Mouse (Mus musculus) thymus, postnatal 36 days (tissue): ENCODE data around the gene Capn13.
"Not testable (repeated sequence)": the region's sequence is repeated elsewhere in the genome, so short reads cannot be mapped to it uniquely, and the experiment has no call there.

Experiments used
- DNase-seq, 2 experiments: peaks; one replicate each; pipeline ENCODE4 v3.0.0; 2022; ENCODE audit warnings: mixed read lengths in 2 of 2

Capn13 gene

DNA sequence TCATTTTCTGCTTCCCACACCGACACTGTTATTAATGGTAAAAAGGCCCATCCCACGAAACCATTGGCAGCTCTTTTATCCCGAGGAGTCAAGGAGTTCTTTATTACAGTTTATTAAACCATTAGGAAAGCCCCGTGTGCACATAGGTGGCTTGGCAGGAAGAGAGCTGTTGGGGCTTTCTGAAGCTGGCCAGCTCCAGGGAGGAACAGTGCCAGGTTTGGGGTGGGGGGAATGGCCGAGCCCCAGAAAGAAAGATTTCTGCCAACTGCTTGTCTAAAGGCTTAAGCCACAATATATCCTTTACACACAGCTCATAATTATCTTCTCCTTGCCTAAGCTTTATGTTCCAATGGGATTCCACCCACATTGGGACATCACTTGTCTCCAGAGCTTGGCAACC lies 71.6 kb downstream of the Capn13 start:
- DNase-seq: no peak

DNA sequence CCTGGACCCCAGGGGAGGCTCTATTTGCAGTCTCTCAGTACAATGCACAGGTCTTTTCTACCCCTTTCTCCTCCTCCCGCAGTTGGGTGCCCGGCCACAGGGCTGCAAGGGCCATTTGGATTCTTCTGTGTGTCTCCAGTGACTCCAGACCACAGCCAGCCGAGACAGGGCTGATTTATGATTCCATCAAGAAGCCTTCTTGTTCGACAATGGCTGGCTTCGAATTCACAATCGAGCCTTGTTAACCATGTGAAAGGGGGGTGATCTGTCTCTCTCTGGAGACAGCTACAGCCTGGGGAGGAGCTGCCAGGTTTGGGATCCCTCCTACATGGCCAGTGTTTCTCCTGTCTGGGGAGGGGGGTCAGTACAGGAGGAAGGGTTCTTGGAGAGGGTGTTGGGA lies 75.4 kb downstream of the Capn13 start:
- DNase-seq: no peak

DNA sequence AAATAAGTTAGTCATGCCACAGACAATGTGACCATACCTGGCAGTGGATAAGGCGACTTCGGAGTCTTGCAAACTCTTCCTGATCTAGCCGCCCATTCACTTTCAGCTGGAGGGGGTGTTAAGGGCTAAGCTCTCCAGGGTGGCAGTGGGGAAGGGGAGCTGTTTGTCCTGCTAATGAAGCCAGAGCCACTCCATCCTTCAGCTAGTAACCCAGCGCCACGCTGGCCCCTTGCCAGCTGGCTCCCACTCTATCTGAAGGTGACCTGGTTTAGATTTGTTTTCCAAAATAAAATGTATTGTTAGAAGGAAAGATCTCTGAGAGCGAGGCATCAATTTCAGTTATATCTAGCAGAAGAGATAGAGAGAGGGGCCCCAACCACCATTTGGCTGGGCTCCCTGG lies 75.9 kb downstream of the Capn13 start:
- no peak for DNase-seq

DNA sequence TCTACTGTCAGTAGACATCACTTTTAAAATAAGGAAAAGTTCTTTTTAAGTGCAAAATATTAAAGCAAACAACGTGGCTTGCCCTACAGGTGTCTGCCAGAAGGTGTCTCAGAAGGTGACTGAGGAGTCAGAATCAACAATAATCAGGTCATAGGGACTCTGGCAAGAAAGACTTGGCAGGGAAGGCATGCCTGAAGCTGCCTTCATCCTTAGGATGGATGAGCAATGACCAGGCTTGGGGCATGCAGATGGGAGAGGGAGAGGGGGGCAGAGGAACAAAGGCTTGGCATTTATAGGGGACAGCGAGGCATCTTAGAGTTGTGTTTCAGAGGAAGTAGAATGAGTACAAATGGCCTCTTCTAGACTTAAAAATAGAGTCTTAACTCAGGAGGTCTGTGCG lies 76.7 kb downstream of the Capn13 start:
- no peak for DNase-seq

DNA sequence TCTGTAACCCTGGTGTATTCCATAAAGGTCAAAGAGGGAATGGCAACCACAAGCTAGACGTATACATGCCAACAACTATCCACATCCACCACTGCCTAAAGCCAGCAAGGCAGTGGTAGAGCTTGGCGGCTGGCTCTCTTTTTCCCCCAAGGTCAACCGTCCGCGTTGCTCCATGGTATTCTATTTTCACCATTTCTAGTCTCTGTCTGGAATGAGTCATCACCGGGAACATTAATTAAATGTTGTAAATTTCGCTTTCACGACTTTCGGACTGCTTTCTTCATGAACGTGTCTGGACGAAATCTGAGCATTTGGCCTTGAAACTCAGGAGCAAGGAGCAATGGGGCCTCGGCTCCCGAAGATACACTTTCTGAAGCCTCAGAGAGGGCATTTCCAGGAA lies 85.9 kb downstream of the Capn13 start:
- no peak for DNase-seq

DNA sequence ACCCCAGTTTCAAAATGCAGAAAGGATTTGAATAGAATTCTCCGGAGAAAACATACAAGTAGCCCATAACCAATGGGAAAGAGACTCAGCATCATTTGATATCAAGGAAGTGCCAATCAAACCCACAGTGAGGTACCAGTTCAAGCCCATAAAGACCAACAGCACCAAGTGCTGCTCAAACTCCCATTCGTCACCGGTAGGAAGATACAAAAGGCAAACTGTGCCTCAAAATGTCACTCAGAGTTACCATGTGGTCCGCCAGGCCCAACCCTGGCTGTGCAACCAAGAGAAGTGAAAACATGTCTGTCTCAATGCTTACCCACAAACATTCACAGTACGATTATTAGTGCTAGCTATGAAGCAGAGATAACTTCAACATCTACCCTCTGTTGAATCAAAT lies 89.2 kb downstream of the Capn13 start:
- no peak for DNase-seq

DNA sequence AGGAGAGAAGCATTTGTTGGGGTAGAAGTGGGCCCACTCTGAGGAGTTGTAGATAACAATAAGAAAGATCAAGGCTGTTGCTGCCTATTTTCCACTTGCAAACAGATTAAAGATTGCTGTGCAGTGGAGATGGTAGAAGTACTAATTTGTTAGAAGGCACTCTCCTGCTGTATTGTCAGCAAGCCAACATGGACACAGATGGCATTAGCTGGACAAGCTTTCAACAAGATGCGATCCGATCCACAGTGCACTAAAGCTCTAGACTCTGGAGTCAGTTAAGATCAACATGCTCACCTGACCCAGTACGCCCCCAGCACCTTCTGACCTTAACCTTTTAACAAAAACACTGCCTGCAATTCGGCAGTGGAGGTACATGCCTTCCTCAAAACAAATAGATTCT lies 92.0 kb downstream of the Capn13 start:
- no peak for DNase-seq

DNA sequence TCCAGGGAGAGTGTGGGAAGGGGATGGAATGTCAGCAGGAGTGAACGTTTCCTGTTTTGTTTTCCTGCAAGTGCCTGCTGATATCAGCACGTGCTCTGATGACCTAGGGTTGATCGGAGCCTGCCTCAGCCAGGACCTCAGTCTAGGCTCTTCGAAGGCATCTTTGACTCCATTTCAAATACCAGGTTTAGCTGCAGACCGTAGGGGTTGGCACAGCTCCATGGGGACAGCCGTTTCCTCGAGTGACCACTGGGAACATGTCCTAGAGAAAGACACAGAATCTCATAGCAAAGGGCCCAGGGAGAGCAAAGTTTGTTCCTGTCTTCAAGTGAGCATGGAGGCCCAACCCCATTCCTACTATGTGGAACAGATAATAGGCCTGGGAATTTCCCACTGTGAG lies 94.0 kb downstream of the Capn13 start:
- no peak for DNase-seq

DNA sequence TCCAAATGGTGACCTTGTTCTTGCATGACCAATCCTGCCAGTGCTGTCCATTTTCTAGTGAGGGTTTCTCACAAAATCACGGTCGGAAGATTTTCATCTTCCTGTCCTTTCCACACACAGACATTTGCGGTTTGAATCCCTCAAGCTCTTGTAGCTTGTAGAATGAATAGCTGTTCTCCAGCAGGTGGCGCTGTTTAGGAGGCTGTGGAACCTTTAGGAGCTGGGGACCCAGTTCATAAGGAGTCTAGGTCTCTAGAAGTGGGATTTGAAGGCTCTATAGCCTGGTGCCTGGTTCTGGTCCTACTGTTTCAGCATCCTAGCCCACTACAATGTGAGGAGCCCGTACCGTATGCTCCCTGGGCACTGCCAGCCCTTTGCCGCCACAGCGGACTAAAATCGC lies 95.0 kb downstream of the Capn13 start:
- DNase-seq: peak; percentile 33 to 34

DNA sequence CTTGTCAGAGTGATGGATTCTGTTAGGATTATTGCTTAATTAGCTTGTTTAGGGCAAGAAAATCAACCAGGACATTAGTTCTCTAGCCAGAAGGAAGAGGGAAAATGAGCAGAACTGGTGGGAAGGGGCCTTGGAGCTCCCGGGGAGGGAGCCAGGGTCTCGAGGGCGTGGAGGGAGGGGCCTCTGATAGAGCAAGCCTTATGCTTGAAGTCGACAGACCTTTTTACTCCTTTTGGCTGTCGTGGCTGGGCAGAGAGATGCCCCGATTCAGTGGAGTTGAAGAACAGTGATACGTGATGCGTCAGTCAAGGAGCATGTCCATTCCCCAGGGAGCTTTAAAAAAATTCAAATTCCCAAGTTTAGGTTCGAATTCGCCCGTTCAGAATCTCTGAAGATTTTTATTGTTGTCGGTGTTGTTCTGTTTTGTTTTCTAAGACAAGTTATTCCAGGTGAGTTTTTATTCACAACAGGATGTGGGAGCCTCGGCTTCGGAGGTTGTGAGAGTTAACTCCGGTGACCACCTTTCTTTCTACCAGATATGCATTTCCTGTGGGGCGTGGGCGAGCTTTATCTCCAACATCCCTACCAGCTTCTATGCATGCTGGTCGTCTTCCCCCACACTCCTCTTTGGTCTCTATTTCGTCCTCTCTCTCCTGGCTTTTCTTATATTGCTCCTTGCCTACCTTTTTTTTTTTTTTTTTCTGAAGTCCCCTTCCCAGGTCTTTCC lies 96.4 kb downstream of the Capn13 start:
- peak; percentile 26 to 50 for DNase-seq

DNA sequence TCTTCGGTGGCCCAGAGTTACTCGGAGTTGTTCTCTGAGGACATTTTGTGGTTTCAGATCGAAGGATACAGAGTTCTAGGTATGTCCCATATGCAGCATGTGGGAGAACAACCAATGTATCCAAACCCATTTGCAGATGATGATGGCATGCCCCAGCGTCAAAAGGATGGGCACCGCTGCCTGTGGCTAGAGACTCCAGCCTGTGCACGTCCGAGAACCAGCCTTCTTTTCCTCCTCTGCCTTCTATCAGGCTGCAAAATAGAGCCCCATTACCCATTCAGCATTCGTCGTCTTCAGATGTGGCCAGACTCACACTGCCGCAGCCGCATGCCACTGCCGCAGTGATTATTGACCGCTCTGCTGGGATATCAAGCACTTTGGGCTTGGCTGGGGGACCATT lies 97.0 kb downstream of the Capn13 start:
- no peak for DNase-seq

DNA sequence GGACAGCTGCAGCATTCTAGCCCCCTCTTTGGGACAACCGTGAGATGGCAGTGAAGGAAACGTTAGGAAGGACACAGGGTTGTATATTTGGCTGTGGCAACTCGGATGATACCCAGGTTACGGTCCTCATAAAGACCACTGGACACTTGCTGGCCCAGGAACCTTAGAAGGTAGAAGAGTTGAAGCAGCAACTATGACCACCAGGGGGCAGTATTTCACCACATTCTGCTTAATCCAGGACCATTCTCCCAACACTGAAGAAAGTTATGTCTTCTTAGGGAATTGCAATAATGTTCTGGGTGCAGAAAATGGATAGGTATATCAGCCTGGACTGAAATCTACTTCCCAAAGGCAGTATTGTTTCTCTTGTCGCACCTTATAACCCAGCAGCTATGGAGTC lies 97.4 kb downstream of the Capn13 start:
- peak; percentile 42 to 53 for DNase-seq

DNA sequence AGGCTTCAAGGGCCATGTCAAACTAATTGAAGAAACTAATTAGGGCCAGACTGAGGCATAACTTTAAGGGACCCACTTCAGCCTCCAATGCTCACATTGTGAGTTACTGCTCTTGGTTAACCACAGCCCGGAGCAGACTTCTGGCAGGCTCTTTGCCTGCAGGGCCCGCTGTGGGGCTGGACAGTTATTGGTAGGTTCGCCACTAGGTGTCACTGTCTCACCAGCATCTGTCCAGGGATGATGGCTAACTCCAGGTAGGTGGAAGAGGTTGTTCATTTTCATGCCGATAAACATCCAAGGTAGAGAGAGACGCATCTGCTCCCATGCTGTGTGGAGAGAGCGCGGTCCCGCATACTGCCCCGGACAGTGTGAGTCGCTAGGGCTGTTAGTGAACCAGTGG lies 98.6 kb downstream of the Capn13 start:
- DNase-seq: peak; percentile 81

DNA sequence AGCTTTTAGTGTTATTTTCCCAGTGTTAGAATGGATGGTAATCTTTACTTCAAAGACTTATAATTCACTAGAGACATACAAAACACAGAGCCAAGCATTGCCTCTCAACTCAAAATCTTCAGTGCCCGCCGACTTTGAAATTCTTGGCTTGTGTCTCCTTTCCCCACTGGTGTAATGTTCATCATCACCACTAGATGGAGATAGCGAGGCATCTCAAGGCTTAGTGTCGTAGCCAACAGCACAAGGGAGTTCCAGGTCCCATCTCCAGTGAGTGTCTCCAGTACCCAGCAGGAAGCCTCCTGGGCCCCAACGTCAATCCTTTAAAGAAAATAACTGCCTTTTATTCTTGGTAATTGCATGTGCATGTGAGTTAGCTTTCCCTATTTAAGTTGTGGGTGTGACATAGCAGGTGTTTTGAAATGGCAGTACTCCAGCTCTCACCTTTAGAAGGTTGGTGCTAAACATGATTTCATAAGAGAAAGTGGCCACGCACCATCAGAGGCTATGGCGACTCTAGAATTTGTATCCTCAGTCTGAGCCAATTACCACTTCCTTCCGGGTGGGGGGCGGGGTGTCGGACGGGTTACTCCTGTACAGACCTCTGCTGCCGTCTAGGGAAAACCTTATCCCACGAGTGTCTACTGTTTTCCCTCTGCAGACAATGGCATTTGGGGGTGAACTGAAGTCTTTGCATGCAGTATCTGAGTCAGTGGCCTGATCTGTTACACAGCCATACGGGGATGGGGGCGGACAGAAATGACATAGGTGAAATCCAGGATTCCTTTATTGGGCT lies 99.2 kb downstream of the Capn13 start:
- peak; percentile 42 to 60 for DNase-seq

DNA sequence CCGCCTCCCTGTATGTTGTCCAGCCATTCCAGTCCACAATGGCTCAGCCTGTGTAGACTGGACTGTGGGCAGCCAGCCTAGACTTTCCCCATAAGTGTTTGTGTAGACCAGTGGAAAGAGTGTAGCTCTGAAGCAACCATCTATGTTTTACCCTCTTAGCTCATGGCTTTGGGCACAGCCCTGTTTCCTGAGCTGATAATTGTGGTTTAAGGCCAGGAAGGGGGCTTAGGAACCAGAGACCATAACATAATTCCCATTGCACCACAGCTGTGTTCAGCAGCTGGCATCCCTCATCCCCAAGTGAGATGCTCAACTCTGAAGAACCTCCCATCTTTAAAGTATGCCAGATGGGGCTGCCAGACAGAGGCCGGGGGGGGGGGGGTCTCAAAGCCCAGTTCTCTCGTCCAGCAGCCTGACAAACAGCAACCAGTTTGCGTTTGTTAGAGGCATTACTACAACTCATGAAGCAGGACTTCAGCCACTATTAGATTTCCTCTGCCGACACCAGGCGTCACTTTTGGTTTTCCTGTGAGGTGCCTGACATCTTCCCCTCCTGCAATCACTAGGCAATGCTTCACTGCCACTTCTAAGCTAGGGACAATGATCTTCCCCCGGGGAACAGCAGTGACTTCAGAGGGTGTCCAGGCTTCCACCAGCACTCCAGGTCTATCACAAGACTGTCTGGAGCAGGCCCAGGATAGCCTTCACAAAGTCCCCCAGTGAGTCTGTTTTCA lies 100.4 kb downstream of the Capn13 start:
- DNase-seq: no peak

DNA sequence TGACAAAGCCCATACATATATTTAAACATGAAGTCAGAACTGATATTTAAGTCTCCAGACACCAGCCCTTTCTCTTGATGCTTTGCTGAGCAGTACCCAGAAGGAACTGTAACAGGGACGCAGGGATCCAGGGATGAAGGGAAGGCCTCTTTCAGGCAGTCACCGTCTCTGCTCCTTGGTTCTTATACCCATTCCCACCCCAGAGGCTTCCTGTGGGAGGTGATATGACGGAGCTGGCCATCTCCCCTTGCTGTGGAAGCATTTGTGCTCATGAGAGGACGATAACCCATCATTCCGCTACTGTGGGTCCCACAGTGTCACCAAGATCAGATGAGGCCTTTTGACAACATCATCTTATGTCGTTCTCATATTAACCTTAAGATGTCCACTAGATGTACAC lies 101.7 kb downstream of the Capn13 start:
- no peak for DNase-seq

DNA sequence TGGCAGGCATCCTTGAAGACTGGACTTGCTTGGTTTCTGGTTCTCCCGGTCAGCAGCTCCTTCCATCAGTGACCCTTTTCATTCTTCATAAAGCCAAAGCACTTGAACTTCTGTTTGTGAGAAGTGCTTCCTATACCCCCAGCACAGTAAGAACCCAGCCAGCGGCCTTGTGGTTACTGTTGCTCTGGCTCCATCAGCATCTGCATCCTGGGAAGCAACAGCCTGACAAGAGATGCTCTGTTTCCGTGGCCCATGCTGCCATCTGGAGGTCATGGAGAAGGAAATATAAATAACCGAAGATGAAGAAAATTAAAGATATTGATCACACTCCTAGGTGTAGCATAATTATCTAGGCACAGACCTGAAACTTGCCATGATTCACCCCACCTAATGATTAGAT lies 103.8 kb downstream of the Capn13 start:
- DNase-seq: peak; percentile 32 to 48

DNA sequence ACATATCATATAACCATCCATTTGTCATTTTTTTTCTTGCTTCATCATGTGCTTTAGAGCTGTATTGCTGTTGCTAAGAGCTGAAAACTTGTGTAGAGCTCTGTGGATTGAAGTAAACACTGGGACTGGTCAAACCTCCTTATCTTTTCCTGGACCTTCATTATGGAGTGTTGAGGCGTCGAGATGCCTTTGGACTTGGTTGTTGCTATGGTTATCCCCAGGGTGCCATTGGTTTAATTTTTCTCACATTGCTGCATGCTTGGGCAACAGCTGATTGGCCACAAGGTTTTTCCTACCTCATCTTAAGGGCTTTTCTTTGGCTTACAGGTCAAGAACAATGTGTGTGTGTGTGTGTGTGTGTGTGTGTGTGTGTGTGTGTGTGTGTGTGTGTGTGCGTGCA lies 107.4 kb downstream of the Capn13 start:
- DNase-seq: no peak

DNA sequence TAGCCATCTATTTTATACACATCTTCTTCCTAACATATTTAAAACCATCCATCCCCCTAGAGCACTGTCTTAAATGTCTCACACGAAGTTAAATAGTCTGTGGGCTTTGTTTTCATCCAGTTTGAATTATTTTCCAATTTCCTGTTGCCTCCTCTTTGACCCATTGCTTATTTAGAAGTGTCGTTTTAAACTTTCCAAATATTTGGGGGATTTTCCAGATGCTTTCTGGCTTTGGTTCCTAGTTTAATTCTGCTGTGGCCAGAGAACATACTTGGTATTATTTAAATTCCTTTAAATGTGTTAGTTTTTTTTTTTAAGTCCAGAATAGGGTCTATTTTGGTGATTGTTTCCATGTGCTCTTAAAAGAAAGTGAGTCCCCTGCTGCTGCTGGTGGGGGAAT lies 116.4 kb downstream of the Capn13 start:
- DNase-seq: no peak

DNA sequence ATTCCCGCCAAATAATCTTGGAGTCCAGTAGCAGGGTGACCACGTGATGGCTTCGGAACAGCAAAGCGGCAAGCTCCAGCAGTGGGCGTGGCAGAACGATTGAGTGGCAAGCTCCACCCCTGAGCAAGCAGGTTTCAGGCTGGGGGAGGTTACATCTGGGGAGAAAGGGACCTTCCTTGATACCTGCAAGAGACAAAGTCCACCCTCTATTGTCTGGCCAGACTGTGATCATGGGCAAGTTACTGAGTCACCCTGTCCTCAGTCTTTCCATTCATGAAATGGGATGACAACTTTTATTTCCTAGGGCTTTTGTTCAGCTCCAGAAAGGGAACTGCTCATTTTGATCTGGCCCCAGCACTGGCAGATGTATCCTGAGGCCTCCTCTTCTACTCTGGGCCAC lies 118.0 kb downstream of the Capn13 start:
- not testable (repeated sequence) for DNase-seq

DNA sequence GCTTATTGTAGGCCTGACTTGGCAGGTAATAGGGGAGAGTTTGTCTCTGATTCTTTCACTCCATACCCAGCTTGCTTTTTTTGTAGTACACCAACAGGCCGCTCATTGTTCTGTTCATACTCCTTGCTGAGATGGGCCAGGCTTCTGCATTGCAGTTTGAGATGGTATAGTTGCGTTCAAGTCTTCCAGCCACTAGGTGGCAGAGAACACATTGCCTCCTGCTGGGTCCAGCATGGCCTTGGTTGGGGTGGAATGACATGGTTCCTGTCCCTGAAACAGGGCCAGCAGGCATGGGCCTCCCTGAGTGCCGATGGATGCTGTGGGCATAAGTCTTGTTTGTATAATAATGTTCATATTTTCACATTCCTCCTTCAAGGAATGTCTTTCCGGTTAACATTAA lies 122.9 kb downstream of the Capn13 start:
- no peak for DNase-seq

DNA sequence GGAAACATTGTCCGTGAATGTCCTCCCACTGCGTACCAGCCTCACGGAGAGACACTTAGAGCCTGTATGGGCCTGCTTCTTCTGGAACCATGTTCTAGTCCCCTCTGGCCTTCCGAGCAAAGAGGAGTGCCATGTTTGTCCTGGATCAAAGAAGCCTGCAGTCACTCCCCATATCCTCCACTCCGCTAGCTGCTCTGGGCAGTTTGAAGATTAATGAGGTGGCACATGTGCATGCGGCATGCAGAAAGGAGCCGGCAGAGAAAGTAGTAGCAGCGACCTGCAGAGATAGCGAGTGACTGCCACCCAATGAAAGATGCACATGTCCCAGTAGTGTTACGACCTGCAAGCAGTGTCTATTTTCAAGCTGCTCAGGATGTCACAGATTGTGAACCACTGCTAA lies 125.6 kb downstream of the Capn13 start:
- DNase-seq: no peak

DNA sequence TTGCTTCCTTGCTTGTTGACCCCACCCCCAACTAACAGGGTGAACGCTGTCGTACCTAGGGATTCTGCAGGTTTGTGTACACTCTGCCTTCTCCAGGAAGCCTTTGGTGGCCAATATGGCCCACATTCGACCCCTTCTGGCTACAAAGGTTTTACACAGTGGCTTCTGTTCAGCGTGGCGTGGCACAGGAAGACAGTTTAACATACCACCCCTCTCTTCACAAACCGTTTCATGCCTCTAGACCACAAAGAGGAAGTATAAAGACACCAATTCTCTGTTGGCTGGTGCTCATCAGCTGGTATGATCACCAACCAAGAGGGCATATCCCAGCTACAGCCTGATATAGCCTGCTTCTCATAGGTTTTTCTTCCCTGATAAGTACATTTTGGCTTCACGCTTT lies 126.9 kb downstream of the Capn13 start:
- DNase-seq: no peak
